18 mouse cellular contexts compared by ENCODE assay signal in genomic region chr3:100759091-100759941, GRCm38 (mm10).
"Had no signal": no experiment of that assay in that cellular context is flagged by ENCODE, and none has a peak within 500 bp of the region (broad histone marks: within the 10 kb centered on the region; RNA-seq: fewer than 3 reads in every experiment).

No protein-coding gene starts in this region.

- H3K4me2 ChIP-seq: intestine, embryonic 15.5 days; kidney, embryonic 15.5 days; lung, embryonic 14.5 days; midbrain, embryonic 12.5 days; midbrain, embryonic 15.5 days had no signal

- DNase-seq: kidney, adult 11 months; kidney, adult 8-10 months; kidney, postnatal 10 days; kidney, postnatal 36 days; layer of hippocampus, postnatal 36 days; lung, embryonic 14.5 days; thymus, adult 18-20 months; thymus, postnatal 14 days; thymus, postnatal 4 days had no signal

- H3K27me3 ChIP-seq: intestine, embryonic 15.5 days; kidney, embryonic 15.5 days; midbrain, embryonic 12.5 days; midbrain, embryonic 15.5 days had no signal

- H3K36me3 ChIP-seq: intestine, embryonic 15.5 days; kidney, embryonic 15.5 days; midbrain, embryonic 12.5 days; midbrain, embryonic 15.5 days had no signal

- H3K9me3 ChIP-seq: intestine, embryonic 15.5 days; kidney, embryonic 15.5 days; megakaryocyte, embryonic 14.5 days; midbrain, embryonic 12.5 days; midbrain, embryonic 15.5 days had no signal

- H3K27ac ChIP-seq: intestine, embryonic 15.5 days; kidney, embryonic 15.5 days; left cerebral cortex, adult 2 months; macrophage; midbrain, embryonic 12.5 days; midbrain, embryonic 15.5 days had no signal

- H3K9ac ChIP-seq: intestine, embryonic 15.5 days; kidney, embryonic 15.5 days; lung, embryonic 14.5 days; midbrain, embryonic 12.5 days; midbrain, embryonic 15.5 days had no signal

- H3K4me3 ChIP-seq: intestine, embryonic 15.5 days; kidney, embryonic 15.5 days; left cerebral cortex, adult 2 months; megakaryocyte, embryonic 14.5 days; midbrain, embryonic 12.5 days; midbrain, embryonic 15.5 days; myocyte had no signal

- ATAC-seq: intestine, embryonic 15.5 days; lung, postnatal 0 days; midbrain, embryonic 15.5 days had no signal

- H3K4me1 ChIP-seq: intestine, embryonic 15.5 days; kidney, embryonic 15.5 days; megakaryocyte, embryonic 14.5 days; midbrain, embryonic 12.5 days; midbrain, embryonic 15.5 days had no signal
